Mouse (Mus musculus) ES-Bruce4 (cell line): ENCODE results near the gene Copz1.

ENCODE experiments used
- CTCF ChIP-seq: IDR thresholded peaks from one replicate; pipeline ENCODE4 v1.8.1; 2011; ENCODE audit warnings: low read depth, low read length
- EP300 ChIP-seq: IDR thresholded peaks from 2 replicates; pipeline ENCODE4 v1.6.1; 2011; ENCODE audit warnings: low read depth, low read length; ENCODE audit not compliant: insufficient read depth
- POLR2A ChIP-seq: IDR thresholded peaks from one replicate; pipeline ENCODE4 v1.8.1; 2011; ENCODE audit warnings: low read length; ENCODE audit not compliant: insufficient read depth

- no peak for TF ChIP-seq EP300
- no peak for TF ChIP-seq CTCF
- no peak for TF ChIP-seq POLR2A
Observed at GRCm38 (mm10) chr15:103248401-103249313, 23.9 kb upstream of the Copz1 start.
